Mouse (Mus musculus) spleen, embryonic (tissue): Measurements from ENCODE around the gene Erc2.

ENCODE experiments used
- CTCF ChIA-PET: fragments of 350-600 bp; sonication (Branson Sonifier 250); formaldehyde crosslinking; loops from one replicate; lab custom pipeline; 2022; lab: Charles Lee

The Erc2 gene

DNA sequence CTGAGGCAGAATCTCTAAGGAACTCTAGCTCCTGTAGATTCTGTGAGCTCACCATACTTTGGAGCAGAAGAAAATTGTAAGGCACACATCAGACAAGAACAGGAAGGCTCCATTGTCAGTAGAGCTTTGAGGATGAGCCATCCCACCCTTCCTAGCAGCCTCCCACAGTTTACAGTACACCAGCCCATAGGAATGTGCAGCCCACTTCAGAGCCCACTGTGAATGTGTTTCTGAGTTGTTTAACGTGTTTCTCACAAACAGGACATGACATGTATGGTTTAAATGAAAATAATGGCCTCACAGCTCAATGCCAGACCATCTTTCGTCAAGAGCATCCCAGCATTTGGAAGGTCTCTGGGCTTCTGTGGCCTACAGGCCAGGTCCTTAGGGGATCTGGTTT is 549.1 kb downstream of the Erc2 start:
- CTCF ChIA-PET: no interaction called here

DNA sequence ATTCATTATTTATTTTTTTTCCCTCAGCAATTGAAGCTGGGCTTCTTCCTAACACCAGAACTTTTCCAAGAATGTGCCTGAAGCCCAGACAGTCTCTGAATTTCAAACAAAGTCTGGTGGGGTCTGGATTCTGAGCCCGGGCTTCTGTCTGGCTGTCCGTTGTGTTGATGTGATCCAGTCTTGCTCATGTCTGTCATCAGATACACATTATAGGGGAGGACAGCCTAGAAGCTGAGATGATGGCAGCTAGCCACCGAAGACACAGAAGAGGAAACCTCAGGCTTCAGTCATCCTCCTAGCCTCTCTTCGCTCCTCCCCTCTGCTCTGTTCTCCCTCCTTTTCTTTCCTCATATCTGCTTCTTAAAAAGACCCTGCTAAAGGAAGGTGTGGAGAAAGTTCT is 551.5 kb downstream of the Erc2 start:
- CTCF ChIA-PET: no interaction called here

DNA sequence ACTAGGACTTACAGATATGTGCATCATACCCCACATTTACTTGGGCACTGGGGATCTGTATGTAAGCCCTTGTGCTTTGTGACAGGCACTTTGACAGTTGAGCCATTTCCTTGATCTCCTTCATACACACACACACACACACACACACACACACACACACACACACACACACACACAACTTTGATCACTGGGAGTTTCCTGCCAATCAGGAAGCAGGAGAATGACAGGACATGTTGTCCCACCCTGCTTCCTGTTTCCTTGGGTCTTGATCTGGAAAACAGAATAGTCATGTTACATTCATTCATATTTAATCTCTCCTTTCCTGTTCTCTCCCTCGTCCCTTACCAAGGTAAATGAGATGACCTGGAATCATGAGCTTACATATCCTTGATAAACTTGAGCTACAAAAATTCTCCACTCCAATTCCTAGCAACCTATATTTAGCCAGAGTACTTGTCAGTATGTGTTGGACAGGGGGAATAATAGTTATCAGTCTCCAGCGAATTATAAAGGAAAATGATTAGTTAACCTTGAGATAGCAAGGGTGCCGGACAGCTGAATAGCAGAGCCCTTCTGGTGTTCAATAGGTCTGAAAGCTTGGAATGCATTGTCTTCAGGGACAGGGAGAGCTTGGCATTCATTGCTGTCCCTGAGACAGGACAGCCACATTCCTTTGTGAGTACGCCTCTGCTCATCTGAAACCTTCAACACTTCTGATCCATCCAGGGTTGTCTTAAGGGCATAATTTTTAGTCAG is 559.0 kb downstream of the Erc2 start:
- CTCF ChIA-PET: no interaction called here

DNA sequence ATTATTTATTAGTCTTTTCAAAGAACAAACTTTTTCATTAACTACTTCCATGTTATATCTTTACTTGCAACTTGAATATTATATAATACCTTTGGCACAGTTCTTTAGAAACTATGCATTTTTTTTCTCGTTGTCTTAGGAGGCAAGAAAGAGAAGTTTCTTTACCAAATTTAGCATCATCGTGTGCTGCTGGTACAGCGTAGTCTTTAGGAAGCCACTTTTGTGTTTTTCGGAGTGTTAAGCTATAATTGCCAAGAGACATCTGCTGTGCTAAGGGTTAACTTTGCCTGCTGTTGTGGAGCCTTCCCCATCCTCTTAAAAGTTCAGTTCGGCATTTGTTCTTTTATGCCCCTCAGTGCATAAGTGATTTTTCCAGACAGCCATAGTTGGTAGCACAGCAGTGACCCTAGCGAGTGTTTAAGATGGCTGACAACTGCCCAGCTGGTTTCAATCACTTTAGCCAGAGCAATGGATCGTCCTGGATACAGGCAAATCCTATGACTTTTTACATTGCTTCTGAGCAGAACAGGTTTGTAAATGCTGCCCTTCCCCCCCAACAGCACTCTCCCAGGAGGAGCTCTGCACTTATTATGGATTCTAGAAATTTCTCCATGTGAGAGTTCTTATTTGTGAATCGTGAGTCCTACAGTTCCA is 570.6 kb downstream of the Erc2 start:
- CTCF ChIA-PET: no interaction called here

DNA sequence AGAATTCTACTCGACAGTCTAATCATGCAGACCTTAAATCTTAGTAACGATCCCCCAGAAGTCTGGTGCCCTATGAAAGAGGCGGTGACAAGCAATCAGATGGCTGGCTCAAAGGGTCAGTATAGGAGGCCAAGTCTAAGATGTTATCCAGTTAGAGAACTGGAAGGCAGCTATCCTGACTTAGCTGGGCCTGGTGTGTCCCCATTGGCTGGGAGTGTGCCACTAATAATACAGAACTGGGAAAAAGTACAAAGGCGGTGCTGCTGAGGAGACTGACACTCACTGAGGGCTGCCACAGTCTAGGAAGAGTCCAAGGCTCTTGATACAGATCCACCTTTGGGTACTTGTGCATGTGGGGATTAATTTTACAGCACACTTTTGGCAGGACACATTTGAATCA is 581.6 kb downstream of the Erc2 start:
- CTCF ChIA-PET: no interaction called here

DNA sequence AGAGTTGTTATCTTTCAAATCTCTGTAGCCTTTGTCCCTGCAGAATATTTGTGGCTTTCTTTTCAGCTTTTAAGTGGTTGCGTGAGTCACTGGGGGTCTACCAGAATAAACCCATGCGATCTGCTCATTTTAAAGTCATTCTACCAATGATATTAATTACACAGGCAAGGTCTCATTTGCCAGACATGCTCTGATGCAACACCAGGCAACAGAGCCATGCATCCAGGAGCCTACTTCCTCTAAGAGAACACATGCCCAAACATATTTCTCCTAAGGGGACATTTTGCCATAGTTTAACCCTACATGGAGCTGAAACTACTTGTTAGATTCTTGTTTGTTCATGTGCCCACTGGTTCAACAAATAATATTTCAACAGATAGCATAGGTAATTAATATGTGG is 584.1 kb downstream of the Erc2 start:
- CTCF ChIA-PET: no interaction called here

DNA sequence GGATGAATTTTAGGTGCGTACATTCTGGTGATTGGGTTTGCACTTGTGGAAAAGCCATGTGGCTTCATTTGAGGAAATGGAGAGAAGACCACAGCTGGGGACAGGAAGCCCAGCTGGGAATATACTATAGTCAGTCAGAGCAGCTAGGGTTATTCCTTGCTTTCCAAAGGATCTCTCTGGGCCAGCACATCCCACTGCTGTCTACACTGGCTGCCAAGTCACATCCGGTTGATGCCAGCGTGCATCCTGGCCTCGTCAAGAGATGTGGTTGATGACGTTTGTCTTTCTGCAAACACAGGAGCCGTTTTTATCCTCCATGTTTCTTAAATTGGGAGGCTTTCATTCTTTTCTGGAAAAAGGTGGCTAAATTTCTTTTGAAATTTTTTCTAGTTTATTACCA is 603.3 kb downstream of the Erc2 start:
- CTCF ChIA-PET: no interaction called here

DNA sequence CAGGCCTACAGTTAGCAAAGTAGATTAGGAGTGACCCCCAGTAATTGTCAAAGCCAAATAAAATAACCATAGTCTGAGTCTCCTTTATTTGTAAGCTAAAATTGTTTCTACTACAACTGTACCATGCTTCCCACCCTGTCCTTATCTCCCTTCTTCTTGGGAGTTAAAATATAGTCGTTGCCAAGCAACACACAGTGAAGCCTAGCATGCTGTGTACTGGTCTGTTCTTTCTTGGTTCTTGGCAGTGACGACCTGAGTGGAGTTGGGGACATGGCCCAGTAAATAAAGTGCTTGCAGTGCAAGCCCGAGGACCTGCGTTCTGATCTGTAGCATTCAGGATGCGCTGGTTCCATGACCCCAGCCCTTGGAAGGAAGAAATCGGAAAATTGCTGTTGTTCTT is 608.3 kb downstream of the Erc2 start:
- CTCF ChIA-PET: no interaction called here

DNA sequence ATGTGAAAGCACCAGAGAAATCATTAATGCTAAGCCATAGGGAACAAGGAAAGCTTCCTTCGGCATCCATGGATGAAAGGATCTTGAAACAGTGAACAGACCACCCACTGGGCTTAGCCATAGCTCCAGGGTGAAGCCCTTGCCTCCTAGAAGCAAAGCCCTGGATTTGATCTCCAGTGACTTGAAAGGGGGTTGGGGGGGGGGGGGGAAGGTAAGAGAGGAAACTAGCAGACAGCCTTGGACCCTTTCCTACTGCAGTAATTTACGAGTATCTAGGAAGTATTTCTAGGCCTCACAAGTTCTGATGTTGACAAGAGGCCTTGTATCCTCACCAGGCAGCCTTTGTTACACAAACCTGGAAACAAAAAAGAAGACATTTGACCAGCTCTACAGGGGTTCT is 609.0 kb downstream of the Erc2 start:
- CTCF ChIA-PET: no interaction called here

DNA sequence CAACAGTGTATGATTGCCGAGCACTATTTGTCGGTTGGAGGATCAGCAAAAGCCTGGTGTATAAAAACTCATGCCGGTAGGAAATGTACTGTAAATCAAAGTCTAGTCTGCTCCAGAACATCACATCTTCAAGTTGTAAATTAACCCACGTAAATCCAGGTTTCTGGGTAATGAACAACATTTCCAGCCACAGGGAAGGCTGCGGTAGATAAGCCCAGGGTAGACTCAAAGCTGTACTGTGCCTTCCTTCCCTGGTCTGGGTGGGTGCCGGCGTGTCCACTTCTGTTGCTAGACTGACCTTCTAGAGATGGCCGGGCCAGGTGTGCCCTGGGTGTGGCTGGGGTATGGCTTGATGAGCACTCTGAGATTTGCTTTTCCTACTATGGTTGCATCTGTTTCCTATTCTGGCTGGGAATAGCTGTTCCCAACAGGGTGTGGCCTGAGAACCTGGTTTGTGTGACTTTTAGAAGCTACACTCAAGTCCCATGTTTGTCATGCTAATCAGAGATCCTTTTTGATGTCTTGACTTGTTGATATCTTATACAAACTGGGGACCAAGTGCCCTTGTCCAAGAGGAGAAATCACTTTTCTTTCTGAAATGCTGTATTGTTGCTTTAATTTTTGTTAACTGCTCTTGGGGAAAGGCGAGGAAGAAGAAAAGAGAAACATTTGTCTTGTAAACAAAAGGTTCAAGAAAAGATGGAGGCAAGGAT is 616.3 kb downstream of the Erc2 start:
- CTCF ChIA-PET: no interaction called here

DNA sequence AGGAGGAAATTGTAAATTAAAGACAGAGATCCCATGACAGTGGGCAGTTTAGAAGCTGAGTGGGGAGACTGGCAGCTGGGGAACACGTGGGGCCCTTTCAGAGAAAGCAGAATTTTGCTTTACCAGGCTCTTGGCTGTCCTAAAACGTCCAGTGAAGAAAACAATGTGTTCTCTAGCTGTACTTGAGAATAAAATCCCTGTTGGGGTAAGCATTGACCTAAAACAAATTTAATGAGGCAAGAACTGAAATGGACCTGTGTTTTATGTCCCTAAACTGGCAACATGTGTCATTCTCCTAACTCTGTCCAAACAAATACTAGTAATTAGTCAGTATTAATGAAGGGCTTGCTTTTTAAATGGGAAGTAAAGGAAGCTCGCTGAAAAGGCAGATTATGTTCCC is 617.9 kb downstream of the Erc2 start:
- CTCF ChIA-PET: no interaction called here

DNA sequence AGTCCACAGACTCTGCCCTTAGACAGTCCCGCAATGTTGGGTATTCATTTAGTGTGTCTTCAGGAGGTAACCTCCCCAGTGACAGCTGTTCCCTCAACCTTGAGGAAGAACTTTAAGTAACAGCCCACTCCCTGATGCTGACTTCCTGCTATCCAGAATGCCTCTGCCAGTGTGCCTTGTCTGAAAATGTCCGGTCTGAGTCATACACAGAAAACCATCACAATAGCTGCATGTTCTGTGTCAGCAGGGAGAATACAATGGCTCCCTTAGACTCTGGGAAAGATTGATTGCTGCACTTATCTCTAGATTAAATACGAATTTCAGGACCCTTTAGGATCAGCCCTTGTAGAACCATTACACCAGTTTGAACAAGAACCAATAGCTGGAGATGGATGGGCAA is 620.5 kb downstream of the Erc2 start:
- CTCF ChIA-PET: no interaction called here

DNA sequence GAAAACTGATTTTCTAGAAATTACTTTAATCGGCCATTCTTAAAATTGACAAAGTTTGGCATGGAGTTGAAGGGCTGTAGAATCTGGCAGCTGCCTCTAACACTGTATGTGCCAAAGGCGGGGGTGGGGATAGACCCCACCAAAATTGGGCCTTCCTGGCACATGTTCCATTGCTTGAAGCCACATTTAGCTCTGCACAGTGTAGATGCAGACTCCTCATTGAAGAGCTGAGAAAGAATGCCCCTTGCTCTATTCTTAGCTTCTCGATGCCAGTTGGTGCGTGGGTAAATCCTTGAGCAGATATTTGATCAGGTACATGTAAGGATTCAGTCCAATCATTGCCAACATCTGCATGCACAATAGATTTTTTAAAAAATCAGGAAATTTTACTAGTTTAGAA is 621.2 kb downstream of the Erc2 start:
- CTCF ChIA-PET: no interaction called here

DNA sequence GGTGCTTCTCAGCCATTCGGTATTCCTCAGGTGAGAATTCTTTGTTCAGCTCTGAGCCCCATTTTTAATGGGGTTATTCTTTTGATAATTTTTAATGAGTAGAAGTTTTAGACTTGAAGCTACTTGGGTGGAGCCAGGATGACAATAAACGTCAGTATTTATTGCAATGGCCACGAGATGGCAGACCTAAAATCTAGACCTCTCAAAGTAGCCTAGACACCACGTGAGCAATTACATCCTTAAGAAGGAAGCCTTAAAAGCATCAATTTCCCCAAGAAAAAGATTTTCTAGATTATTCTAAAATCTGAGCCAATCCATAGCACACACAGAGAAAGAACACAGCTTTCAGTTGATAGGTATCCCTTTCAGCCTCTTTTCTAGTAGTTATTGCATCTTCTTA is 640.5 kb downstream of the Erc2 start:
- CTCF ChIA-PET: no interaction called here

DNA sequence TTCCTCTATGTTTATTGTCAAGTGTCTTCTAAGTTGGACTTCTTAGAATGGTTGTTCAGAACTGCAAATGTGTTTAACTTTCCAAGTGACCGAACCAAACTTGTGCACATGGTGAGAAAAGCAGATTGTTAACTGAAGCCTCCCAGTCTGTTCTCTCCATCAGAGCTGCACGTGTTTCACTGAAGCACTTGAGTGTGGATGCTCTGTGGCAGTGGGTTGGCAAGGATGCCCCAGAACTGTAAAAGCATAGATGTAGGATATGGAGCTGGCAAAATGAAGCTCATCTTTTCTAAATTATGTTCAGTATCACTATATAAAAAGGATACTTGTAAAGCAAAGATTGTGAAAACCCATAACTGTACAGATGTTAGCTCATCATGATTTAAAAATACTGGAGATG is 645.1 kb downstream of the Erc2 start:
- CTCF ChIA-PET: no interaction called here

DNA sequence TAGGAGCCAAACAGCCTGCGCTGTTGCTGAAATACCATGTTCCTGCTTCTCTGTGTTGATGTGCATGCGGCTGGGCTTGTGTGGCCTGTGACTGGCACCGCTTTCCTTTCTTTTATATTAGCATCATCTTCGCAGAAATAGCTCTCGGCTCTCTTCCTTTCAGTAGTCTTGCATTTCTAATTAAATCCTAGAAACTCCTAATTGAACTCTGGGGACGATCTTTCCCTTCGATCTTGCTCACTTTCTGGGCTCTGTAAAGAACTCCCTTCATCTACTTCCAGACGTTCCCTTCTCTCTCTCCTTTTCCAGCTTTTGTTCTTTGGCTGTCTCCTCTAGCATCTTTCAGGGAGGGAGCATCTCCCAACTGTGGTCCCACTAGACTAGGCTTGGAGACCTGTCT is 649.6 kb downstream of the Erc2 start:
- CTCF ChIA-PET: interaction anchor here (0.6 kb wide), 1 partner anchor 32 kb away, joined by 24 read pairs; no protein-coding TSS in a partner anchor

DNA sequence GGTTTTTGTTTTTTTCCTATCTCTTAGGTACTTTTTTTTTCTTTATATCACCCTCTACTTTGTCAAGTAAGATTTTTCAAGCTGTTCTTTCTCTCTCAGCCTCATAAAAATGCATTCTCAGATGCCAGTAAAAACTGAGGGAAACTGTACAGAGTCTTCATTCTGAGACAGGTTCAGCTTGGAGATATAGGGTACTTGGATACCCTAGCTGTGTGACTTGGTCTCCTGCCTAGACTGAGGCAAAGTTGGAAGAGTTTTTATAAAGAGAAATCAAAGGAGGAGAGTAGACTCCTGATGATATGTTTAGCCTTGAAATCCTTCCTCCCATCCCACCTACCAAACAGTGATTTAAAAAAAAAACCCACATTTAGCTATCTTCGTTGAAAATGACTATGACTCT is 651.4 kb downstream of the Erc2 start:
- CTCF ChIA-PET: no interaction called here

DNA sequence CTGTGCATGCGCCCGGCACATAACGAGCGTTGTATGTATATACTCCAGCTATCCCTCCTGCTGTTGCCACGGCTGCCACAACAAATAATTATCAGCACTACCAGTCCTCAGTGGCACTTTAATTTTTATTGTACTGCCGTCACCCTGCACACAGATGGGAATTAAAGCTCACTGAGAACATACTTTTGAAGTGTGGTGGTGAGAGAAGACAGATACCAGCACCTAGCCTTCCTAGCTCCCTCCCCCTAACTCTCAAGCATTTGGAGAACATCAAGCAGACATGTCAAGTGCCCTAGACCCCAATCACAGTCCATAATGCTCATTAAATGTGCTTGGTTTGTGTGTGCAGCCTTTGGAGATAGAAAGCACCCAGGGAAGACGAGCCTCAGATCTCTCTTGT is 652.6 kb downstream of the Erc2 start:
- CTCF ChIA-PET: no interaction called here

DNA sequence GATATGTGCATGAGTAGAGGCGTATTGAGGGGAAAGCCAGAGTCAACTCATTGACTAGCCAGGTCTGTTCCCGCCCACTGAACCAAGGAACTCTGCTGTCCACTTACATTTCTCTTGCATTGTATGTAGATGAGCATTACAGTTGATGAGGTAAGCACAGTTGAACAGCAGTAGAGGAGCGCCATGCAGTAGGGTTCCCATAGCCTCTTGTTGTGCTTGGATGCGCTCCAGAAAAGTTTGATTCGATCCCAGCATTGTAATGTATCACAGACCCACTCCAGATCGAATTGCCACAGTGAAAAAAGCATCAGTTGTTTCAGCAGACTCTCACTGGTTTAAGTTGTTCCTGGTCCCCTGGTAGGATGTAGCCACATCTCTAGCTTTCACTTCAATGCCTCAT is 656.7 kb downstream of the Erc2 start:
- CTCF ChIA-PET: no interaction called here

DNA sequence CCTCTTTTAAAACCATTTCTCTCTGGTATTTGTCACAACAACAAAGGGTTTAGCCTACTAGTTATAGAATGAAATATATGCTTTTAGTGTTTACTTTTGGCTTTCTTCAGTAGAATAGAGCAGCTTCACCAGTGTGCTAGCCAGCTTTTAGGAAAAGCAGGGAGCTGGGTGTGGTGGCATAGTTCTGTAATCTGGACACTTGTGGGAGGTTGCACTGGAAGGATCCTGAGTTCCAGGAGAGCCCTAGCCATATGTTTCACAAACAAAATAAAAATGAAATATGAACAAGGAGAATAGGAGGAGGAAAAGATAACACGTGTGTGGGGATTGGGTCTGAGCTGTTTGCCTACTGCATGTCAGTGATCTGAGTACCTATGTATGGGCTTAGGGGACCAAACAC is 658.1 kb downstream of the Erc2 start:
- CTCF ChIA-PET: no interaction called here

DNA sequence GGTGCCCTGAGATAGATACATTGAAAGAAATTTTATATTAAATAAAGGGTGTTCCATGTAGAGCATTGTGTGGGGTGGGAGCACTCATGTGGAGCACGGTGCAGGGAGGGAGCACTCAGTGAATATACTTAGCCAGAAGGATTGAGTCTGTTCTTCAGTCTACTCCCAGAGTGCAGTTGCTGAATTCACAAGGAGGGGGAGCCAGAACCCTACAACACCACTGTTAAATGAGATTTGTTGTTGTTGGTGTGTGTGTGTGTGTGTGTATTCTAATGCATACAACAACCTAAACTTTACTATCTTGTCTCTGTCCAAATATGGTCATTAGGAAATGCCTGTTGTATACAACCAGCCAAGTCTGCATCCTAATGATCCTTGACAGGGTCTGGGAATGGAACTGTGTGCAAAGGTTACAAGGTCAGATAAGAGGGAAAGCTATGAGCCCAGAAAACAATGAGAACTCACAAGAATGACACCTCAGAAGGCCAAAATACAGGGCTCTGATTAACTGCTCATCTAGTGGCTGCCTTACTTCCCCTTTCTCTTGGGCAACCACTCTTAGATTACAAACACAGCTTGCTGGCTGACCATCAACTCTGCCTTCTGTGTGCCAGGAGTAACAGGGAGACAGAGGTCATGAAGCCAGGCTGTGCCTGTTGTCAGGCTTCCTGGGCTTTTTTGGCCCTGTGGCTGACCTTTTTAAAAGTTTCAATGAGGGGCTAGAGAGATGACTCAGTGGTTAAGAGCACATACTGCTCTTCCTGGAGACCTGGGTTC is 661.3 kb downstream of the Erc2 start:
- CTCF ChIA-PET: no interaction called here

DNA sequence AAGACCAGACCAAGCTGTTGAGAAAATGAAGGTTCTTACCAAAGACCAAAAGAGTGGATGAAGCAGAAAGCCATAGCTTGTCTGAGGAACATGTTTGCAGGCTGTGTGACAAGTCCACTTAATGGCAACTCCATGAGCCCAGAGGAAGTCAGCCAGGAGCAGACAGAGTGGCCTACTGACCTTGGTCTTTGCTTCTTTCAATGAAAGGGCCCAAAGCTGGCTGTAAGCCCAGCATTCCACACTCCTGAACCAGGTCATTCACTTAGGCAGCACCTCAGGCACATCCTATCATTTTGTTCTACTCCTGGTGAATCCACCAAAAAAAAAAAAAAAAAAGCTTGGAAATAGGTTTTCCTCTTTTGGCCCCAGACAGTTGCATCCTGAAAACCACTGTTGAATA is 664.3 kb downstream of the Erc2 start:
- CTCF ChIA-PET: no interaction called here
